Comparison of ENCODE assay signal across 8 mouse cellular contexts in the genomic region with DNA sequence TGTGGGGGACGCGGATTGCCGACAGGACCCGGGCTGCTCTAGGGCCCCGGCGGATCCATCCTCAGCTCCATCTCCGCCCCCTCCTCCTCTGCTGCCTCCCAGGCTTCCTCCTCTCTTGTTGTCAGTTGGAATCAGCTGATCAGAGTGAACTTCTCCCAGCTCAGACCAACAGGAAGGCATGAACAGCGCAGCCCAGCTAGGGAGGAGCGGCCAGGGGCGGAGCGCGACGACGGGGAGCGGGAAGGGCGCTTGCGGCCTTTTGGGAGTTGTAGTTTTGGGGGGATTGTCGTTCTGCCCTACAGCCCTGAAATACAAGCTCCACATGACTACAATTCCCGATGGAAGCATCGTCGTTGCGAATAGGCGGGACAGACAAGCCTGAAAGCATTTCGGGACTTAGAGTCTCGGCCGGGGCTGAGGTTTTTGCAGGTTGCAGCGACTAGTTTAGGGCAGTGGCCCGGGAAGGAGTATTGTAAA. TPM values are rescaled to one million over a fixed set of nuclear protein-coding genes. Genes with fewer than 3 reads are reported as not detected.
DNase-seq lines count a peak whose midpoint lies in the region; ATAC-seq and TF ChIP-seq lines count a peak whose summit lies in the region.

Gene Zfyve1 (minus strand): TSS at position 198 of the 477 bp plus-strand sequence.

- peak; percentile 58; the same call in 1 of the 2 replicates for TF ChIP-seq POLR2A in CH12.LX (IDR thresholded peaks at IDR 0.05; ENCODE audit: low read depth, low read length)

- peaks cover 5 to 27% of the 10 kb centered on the region in 2 experiments; a peak in 3 of 4 replicates for H3K4me1 ChIP-seq in CH12.LX (ENCODE audit: control insufficient read depth in 1 of 2, insufficient read depth in 2 of 2)
- no peaks in the 10 kb centered on the region; the same call in 1 of the 2 replicates for H3K4me1 ChIP-seq in forebrain, embryonic 11.5 days (replicated peaks; ENCODE audit: control insufficient read depth, insufficient read depth, low read length)
- H3K4me1 ChIP-seq in heart, embryonic 16.5 days (ENCODE audit: control insufficient read depth, insufficient read depth, low read length), result peaks cover 14% of the 10 kb centered on the region
- H3K4me1 ChIP-seq in liver, embryonic 15.5 days (replicated peaks), result peaks cover 38% of the 10 kb centered on the region
- peaks cover 16% of the 10 kb centered on the region for H3K4me1 ChIP-seq in neural tube, embryonic 12.5 days

- H3K27ac ChIP-seq in CH12.LX (ENCODE audit: insufficient read depth, low read depth), result 0 out of 2 replicates have a peak within 1 kb of the TSS, but pooled peaks have one; percentile 33
- H3K27ac ChIP-seq in forebrain, embryonic 11.5 days (ENCODE audit: low read depth, low read length), result peak within 1 kb of the TSS; percentile 73
- H3K27ac ChIP-seq in heart, embryonic 16.5 days (ENCODE audit: low read length), result peak within 1 kb of the TSS; percentile 89
- peak within 1 kb of the TSS; percentile 93 for H3K27ac ChIP-seq in liver, embryonic 15.5 days (replicated peaks)
- H3K27ac ChIP-seq in neural tube, embryonic 12.5 days, result peak within 1 kb of the TSS; percentile 90

- H3K9me3 ChIP-seq in CH12.LX (replicated peaks; ENCODE audit: low read length), result no peaks in the 10 kb centered on the region
- H3K9me3 ChIP-seq in forebrain, embryonic 11.5 days (ENCODE audit: control insufficient read depth, low read length), result no peaks in the 10 kb centered on the region
- H3K9me3 ChIP-seq in heart, embryonic 16.5 days (replicated peaks; ENCODE audit: control insufficient read depth, low read length), result no peaks in the 10 kb centered on the region
- H3K9me3 ChIP-seq in liver, embryonic 15.5 days (replicated peaks), result no peaks in the 10 kb centered on the region
- no peaks in the 10 kb centered on the region for H3K9me3 ChIP-seq in neural tube, embryonic 12.5 days

- H3K36me3 ChIP-seq in CH12.LX (replicated peaks in 1 of 2; ENCODE audit: control insufficient read depth in 1 of 2, insufficient read depth in 1 of 2, low read length in 1 of 2), result peaks cover 6 to 22% of the 10 kb centered on the region in 2 experiments
- peaks cover 4% of the 10 kb centered on the region; the same call in 1 of the 2 replicates for H3K36me3 ChIP-seq in forebrain, embryonic 11.5 days (ENCODE audit: control insufficient read depth, insufficient read depth, low read length)
- peaks cover 10% of the 10 kb centered on the region for H3K36me3 ChIP-seq in heart, embryonic 16.5 days (ENCODE audit: control insufficient read depth, insufficient read depth)
- peaks cover 22% of the 10 kb centered on the region for H3K36me3 ChIP-seq in liver, embryonic 15.5 days (replicated peaks)
- peaks cover 19% of the 10 kb centered on the region for H3K36me3 ChIP-seq in neural tube, embryonic 12.5 days

- dilution Hi-C loops in CH12.LX (cut with MboI; ENCODE audit: extremely low pct_ligation_motif_present, extremely low pct_unique_long_range_greater_than_20kb, low sequenced_read_pairs), result no loop called here

- no peak for TF ChIP-seq CTCF in CH12.LX (conservative IDR thresholded peaks at IDR 0.05 in 1 of 2, IDR thresholded peaks at IDR 0.05 in 1 of 2; ENCODE audit: low read depth in 2 of 2, low read length in 2 of 2)

- H3K4me3 ChIP-seq in CH12.LX (replicated peaks in 1 of 3; ENCODE audit: low read depth in 2 of 3, low read length in 2 of 3, poor library complexity in 1 of 3), result peak within 1 kb of the TSS; percentile 65 to 94 (median 81)
- H3K4me3 ChIP-seq in forebrain, embryonic 11.5 days (ENCODE audit: low read depth, low read length), result peak within 1 kb of the TSS; percentile 76
- peak within 1 kb of the TSS; percentile 98 for H3K4me3 ChIP-seq in heart, embryonic 16.5 days (ENCODE audit: low read length)
- H3K4me3 ChIP-seq in liver, embryonic 15.5 days (replicated peaks), result peak within 1 kb of the TSS; percentile 99
- H3K4me3 ChIP-seq in neural tube, embryonic 12.5 days, result peak within 1 kb of the TSS; percentile 92

- peak within 1 kb of the TSS; percentile 87 for H3K9ac ChIP-seq in CH12.LX (ENCODE audit: insufficient read depth, low read depth)
- peak within 1 kb of the TSS; percentile 94 for H3K9ac ChIP-seq in forebrain, embryonic 11.5 days (ENCODE audit: low read length)
- H3K9ac ChIP-seq in heart, embryonic 16.5 days (ENCODE audit: low read length), result peak within 1 kb of the TSS; percentile 98
- H3K9ac ChIP-seq in liver, embryonic 15.5 days, result peak within 1 kb of the TSS; percentile 94
- peak within 1 kb of the TSS; percentile 94 for H3K9ac ChIP-seq in neural tube, embryonic 12.5 days

- under 1% methylated on average over 28 of the region's 28 CpGs for WGBS in forebrain, embryonic 11.5 days
- under 1% methylated on average over 28 of the region's 28 CpGs for WGBS in heart, embryonic 16.5 days
- under 1% methylated on average over 28 of the region's 28 CpGs for WGBS in liver, embryonic 15.5 days (ENCODE audit: insufficient replicate concordance)
- under 1% methylated on average over 28 of the region's 28 CpGs for WGBS in neural tube, embryonic 12.5 days

- TF ChIP-seq EP300 in CH12.LX (IDR thresholded peaks at IDR 0.05; ENCODE audit: low read length), result no peak

- peaks cover 3% of the 10 kb centered on the region; the same call in 1 of the 2 replicates for H3K79me2 ChIP-seq in CH12.LX (replicated peaks; ENCODE audit: control insufficient read depth, extremely low read depth, insufficient read depth, poor library complexity, severe bottlenecking)

- ATAC-seq in forebrain, embryonic 11.5 days (replicated peaks; ENCODE audit: low FRiP score), result peak; percentile 99
- ATAC-seq in heart, embryonic 16.5 days (replicated peaks; ENCODE audit: extremely low read depth, insufficient read depth, low FRiP score), result peak; percentile 99
- ATAC-seq in liver, embryonic 15.5 days (ENCODE audit: insufficient read depth), result peak; percentile 98
- peak; percentile 97 for ATAC-seq in neural tube, embryonic 12.5 days (ENCODE audit: low FRiP score, low read depth)

- no peak for TF ChIP-seq RAD21 in CH12.LX (IDR thresholded peaks at IDR 0.05; ENCODE audit: low read depth, low read length)

- peak within 1 kb of the TSS; percentile 76 for H3K4me2 ChIP-seq in CH12.LX (ENCODE audit: insufficient read depth, low read depth, poor library complexity, severe bottlenecking)
- H3K4me2 ChIP-seq in forebrain, embryonic 11.5 days (ENCODE audit: low read depth, low read length, severe bottlenecking), result peak within 1 kb of the TSS; percentile 67
- peak within 1 kb of the TSS; percentile 92 for H3K4me2 ChIP-seq in heart, embryonic 16.5 days (ENCODE audit: low read depth, low read length)
- peak within 1 kb of the TSS; percentile 86 for H3K4me2 ChIP-seq in liver, embryonic 15.5 days
- peak within 1 kb of the TSS; percentile 73 for H3K4me2 ChIP-seq in neural tube, embryonic 12.5 days (replicated peaks)

- in situ Hi-C loops in CH12.LX (cut with MboI; ENCODE audit: low pct_ligation_motif_present, low pct_unique_long_range_greater_than_20kb, low sequenced_read_pairs), result no loop called here

- H3K27me3 ChIP-seq in CH12.LX (replicated peaks), result no peaks in the 10 kb centered on the region
- H3K27me3 ChIP-seq in forebrain, embryonic 11.5 days (ENCODE audit: control insufficient read depth, insufficient read depth, low read length), result no peaks in the 10 kb centered on the region
- no peaks in the 10 kb centered on the region for H3K27me3 ChIP-seq in heart, embryonic 16.5 days (ENCODE audit: control insufficient read depth, insufficient read depth, low read length)
- H3K27me3 ChIP-seq in liver, embryonic 15.5 days, result no peaks in the 10 kb centered on the region
- H3K27me3 ChIP-seq in neural tube, embryonic 12.5 days (replicated peaks), result no peaks in the 10 kb centered on the region

- peak; percentile 96 for DNase-seq in CH12.LX (ENCODE audit: extremely low read depth)
- DNase-seq in c-Kit-positive CD71-positive TER-119-negative erythroid progenitor cells, embryonic 14.5 days (ENCODE audit: low read depth), result peak; percentile 92
- peak; percentile 96 for DNase-seq in forebrain, embryonic 11.5 days (ENCODE audit: low spot score)
- peak; percentile 94 to 97 for DNase-seq in kidney, postnatal 36 days
- peak; percentile 99 for DNase-seq in telencephalon, adult 2 months (ENCODE audit: low read depth, low spot score)

TF ChIP-seq in CH12.LX, 34 proteins besides CTCF, POLR2A, EP300 and RAD21 (continues in another document):
- 0 out of 2 replicates have a peak, but pooled peaks have one; percentile 9 for TF ChIP-seq NELFE (IDR thresholded peaks at IDR 0.05; ENCODE audit: low read depth, low read length)
- no peak for TF ChIP-seq ZNF384 (IDR thresholded peaks at IDR 0.05; ENCODE audit: low read depth, low read length)
- peak; percentile 98 for TF ChIP-seq SIN3A (IDR thresholded peaks at IDR 0.05; ENCODE audit: low read length)
- no peak for TF ChIP-seq PAX5 (IDR thresholded peaks at IDR 0.05; ENCODE audit: low read length)
- TF ChIP-seq RCOR1 (conservative IDR thresholded peaks at IDR 0.05; ENCODE audit: low read depth, low read length), result no peak
- TF ChIP-seq MAZ (IDR thresholded peaks at IDR 0.05; ENCODE audit: low read depth, low read length), result peak; percentile 79
- TF ChIP-seq ELF1 (IDR thresholded peaks at IDR 0.05; ENCODE audit: low read depth, low read length), result peak; percentile 89
- peak; percentile 99 for TF ChIP-seq KAT2A (IDR thresholded peaks at IDR 0.05; ENCODE audit: insufficient replicate concordance, low read length)
- TF ChIP-seq ZC3H11A (IDR thresholded peaks at IDR 0.05; ENCODE audit: low read depth, low read length), result no peak
- peak; percentile 81; the same call in 1 of the 2 replicates for TF ChIP-seq GABPA (IDR thresholded peaks at IDR 0.05; ENCODE audit: insufficient replicate concordance, low read depth, low read length)
- 0 out of 2 replicates have a peak, but pooled peaks have one; percentile 16 for TF ChIP-seq TBP (conservative IDR thresholded peaks at IDR 0.05; ENCODE audit: low read depth, low read length)
- 0 out of 2 replicates have a peak, but pooled peaks have one; percentile 56 for TF ChIP-seq ZMIZ1 (IDR thresholded peaks at IDR 0.05; ENCODE audit: low read depth, low read length)
- peak; percentile 62 for TF ChIP-seq NRF1 (IDR thresholded peaks at IDR 0.05; ENCODE audit: low read depth, low read length)
- peak; percentile 62; the same call in 1 of the 2 replicates for TF ChIP-seq TCF12 (IDR thresholded peaks at IDR 0.05; ENCODE audit: low read depth, low read length)
- no peak for TF ChIP-seq JUND (conservative IDR thresholded peaks at IDR 0.05; ENCODE audit: low read depth, low read length)

RNA-seq across cellular contexts. Expression of gene Zfyve1, which starts in this region (rescaled TPM):
- total RNA-seq in CH12.LX (2012; rRNA removed) (10.0 and 17.6 TPM in 2 replicates), CH12.LX (2014; rRNA removed) (7.2 and 7.3 TPM in 2 replicates)
- polyA plus RNA-seq in CH12.LX (2012; ENCODE audit: insufficient read length, low read depth), result 6.0 and 10.9 TPM in 2 replicates
- polyA plus RNA-seq in forebrain, embryonic 11.5 days (2014; fragmentation: Nextera tagmentation; extraction: Ambion mirVana), result 24.8 and 24.9 TPM in 2 replicates
- polyA plus RNA-seq in heart, embryonic 16.5 days (2015; fragmentation: Nextera tagmentation; extraction: Ambion mirVana), result 15.4 and 15.7 TPM in 2 replicates
- 7.8 and 8.8 TPM in 2 replicates for polyA plus RNA-seq in liver, embryonic 15.5 days (2015; fragmentation: Nextera tagmentation; extraction: Ambion mirVana)
- polyA plus RNA-seq in neural tube, embryonic 12.5 days (2016; fragmentation: Nextera tagmentation; extraction: Ambion mirVana), result 31.5 and 34.7 TPM in 2 replicates

Comparison
In these comparisons a context has a peak if more than half of its experiments do, and no peak if none do; other contexts are left out.
1. Peak in every context shown above with its lines: DNase-seq, ATAC-seq, H3K4me3 ChIP-seq and H3K27ac ChIP-seq.
2. H3K27ac ChIP-seq: peak in every context shown above with its lines; median percentile 93 in liver, embryonic 15.5 days; 90 in neural tube, embryonic 12.5 days; 89 in heart, embryonic 16.5 days; 73 in forebrain, embryonic 11.5 days; 33 in CH12.LX.